Mouse (Mus musculus) frontal cortex, postnatal 25 days (tissue): ENCODE results near the gene Etfbkmt.
"Not testable (repeated sequence)": the region's sequence is repeated elsewhere in the genome, so short reads cannot be mapped to it uniquely, and the experiment has no call there.

Experiments used
- DNase-seq, 2 experiments: peaks; one replicate each; pipeline ENCODE4 v3.0.0; 2022; ENCODE audit warnings: low spot score in 2 of 2

The Etfbkmt gene

DNA sequence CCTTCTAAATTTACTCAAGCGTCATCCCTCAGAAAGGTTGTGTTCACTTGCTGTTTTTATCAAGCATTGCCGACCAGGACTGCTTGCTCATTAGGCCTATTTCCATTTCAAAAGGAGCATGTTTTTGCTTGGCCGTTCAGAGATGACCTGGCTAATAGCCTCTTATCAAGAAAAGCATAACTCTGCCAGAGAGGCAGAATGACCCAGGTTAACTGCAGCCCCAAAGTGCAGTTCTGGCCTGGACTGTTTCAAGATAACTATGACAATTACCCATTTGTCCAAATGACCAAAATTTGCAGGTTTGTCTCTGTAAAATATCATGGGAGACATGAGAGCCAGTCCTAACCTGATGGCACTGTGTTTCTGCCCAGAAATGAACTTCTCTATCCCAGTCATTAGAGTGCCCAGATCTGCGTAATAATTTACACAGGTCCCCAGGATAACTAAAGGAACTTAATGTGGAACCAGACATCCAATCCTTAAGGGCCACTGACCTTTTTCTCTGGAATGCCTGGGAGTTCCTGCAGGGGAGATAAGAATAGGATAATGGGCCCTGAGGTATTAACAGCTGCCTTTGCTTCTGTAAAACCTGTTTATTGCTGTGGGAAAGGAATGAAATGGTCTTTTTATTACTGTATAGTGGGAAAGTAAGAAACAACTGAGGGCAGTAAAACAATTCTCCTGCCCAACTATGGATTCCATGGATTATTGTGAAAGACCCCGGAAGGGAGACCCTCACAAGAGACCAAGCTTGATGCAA lies 5.1 kb upstream of the Etfbkmt start:
- no peak for DNase-seq

DNA sequence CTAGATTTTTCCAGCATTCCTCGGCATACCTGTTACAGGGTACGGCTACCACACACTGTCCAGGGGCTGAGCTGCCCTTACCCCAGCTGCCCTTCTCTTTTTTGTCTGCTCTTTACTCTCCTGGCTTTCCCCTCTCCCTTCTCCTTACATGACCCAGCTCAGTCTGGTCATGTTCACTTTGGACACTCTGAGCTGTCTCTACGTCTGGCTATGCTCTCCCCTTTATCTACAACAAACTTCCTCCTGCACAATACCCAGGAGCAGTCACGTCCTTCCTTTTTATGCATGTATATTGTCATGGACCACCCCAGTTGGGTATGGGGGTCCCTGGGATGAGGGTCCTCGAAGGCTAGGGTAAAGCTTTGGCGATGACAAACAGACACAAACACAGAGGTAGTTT lies 4.0 kb upstream of the Etfbkmt start:
- no peak for DNase-seq

DNA sequence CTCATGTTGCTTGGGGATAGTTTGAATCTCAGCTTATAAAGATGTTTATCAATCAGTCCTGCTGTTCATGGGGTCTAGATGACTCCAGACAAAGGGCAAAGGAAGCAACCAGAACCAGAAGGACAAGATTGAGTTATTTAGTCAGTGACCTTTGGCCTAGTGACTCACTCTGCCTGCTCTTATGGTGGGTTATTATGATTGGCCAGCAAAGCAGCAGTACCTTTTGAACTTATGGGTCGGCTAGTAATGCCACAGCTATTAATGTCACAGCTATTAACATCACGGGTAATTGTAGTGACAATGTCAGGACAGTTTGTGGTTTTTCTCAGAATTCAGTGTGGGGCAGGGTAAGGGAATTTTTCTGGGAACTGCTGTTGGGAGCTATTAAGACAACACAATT lies 1.7 kb upstream of the Etfbkmt start:
- no peak for DNase-seq

DNA sequence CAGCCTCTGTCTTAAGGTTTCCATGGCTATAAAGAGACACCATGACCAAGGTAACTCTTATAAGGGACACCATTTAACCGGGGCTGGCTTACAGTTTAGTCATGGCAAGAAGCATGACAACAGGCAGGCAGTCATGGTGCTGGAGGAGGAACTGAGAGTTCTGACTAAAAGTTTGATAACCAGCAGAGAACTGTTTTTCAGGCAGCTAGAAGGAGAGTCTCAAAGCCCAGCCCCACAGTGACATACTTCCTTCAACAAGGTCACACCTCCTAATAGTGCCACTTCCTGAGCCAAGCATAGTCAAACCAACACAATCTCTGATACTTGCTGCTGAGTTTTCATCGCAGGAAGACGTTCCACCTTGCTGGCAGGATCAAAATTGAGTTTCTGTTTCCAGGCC lies 638 bp upstream of the Etfbkmt start:
- no peak for DNase-seq

DNA sequence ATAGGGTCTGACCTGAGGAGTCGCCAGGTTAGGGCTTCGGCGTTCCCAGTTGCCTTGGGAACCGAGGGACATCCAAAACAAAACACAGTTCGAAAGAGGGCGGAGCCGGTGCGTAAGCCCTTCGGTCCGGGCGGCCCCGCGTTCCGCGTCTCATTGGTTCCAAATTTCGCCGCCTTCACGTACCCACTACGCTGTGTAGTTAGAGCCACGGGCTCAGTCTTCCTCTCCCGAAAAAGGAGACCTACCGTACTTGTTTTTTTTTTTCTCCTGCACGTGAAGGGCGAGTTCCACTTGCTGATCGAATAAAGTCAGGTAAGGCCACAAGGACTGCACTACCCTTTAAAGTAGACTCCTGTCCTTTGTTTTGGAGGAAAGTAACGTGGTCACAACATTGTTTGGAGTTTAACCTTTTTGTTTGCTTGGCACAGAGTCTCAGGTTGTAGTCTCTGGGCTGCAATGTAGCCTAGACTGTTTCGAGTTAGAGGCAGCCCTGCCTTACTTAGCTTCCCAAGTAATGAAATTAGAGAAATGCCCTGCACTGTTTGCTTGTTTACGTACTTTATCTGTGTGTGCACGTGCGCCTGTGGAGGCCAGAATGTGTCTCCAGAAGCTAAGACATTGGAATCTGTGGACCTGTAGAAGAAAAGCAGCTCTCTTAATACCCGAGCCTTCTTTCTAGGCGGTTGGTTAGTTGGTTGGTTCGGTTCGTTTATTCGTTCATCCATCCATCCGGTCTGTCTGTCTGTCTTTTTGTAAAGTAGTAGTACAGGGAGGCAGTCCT lies 1.9 kb downstream of the Etfbkmt start:
- peak; percentile 45 to 53 for DNase-seq

DNA sequence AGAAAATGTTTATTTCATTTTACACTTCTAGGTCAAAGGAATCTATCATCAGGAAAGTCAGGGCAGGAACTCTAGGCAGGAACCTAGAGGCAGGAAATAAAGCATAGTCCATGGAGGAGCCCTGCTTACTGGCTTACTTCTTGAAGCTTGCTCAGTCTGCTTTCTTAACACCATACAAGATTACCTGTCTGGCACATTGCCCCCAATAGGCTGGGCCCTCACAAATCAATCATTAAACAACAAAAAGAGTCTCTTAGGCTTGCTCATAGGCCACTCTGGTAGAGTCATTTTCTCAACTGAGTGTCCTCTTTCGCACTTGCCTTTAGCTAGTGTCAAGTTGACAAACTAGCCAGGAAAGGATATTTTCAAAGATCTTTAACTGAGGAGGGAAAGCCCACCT lies 5.5 kb downstream of the Etfbkmt start:
- no peak for DNase-seq

DNA sequence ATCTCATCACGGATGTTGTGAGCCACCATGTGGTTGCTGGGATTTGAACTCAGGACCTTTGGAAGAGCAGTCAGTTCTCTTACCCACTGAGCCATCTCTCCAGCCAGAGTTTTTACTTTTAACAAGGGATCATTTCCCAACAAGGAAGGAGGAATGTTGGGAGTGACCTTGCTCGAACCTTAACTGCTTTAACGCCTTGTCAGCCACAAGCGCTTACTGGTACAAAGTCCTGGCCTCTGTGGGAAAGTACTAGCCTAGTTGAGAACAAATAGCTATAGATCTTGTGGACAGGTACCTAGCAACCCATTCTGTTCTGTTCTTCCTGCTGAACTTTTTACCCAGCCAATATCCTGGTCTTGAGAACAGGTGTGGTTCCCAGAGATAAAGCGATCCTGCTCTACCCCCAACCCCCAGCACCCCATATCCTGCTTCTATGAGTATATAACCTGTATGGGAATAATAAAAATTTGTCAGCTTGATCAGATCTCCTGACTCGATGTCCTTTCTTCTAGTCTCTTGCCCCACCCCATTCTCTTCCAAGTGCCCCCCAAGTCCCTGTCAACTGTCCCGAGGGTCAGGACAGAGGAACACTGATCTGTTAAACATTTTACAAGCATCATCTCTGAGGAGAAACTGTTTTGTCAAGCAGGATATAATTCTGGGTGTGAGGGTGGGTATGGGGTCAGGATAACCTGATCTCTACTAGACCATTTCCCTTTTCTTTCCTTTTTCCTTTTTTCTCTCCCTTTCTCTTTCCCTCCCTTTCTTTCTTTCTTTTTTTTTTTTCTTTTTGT lies 9.0 kb downstream of the Etfbkmt start:
- DNase-seq, result no peak

DNA sequence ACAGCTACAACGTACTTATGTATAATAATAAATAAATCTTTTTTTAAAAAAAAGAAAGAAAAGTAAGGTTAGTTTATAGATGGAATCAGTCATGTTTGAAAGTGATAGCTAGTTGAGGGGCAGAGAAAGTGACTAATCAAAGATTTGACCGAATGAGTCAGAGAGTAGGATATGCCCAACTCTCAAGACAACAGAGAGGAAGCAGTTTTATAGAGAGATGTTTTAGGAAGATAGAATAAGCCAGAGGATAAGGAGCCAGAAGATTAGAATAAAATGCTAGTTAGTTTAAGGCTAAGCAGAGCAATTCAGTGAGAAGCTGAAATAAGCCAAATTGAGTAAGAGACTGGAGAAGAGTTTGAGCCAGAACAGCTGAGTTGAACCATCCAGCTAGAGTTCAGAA lies 12.5 kb downstream of the Etfbkmt start:
- no peak for DNase-seq

DNA sequence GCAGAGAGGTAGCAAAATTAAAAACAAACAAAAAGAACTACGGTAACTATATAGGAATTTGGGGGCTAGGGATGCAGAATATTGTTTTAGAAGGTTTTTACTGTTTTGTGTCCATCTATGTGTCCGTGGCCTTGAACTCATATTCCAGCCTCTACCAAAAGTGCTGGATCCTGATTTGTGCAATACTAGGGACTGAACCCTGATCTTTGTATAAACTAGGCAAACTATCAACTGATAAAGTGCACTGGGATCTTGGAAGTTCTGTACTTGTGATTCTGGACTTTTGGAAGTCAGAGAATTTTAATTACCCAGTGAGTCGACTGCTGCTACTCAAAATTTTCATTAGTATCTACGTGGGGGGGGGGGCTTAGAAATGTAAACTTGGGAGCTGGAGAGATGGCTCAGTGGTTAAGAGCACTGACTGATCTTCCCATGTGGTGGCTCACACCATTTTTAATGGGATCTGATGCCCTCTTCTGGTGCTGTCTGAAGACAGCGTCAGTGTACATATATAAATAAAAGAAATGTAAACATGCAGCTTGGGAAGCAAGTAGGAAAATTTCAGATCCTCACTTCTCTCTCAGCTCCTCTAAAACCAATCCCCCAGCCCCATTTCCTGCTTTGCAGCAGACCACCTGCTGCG lies 13.9 kb downstream of the Etfbkmt start:
- no peak for DNase-seq

DNA sequence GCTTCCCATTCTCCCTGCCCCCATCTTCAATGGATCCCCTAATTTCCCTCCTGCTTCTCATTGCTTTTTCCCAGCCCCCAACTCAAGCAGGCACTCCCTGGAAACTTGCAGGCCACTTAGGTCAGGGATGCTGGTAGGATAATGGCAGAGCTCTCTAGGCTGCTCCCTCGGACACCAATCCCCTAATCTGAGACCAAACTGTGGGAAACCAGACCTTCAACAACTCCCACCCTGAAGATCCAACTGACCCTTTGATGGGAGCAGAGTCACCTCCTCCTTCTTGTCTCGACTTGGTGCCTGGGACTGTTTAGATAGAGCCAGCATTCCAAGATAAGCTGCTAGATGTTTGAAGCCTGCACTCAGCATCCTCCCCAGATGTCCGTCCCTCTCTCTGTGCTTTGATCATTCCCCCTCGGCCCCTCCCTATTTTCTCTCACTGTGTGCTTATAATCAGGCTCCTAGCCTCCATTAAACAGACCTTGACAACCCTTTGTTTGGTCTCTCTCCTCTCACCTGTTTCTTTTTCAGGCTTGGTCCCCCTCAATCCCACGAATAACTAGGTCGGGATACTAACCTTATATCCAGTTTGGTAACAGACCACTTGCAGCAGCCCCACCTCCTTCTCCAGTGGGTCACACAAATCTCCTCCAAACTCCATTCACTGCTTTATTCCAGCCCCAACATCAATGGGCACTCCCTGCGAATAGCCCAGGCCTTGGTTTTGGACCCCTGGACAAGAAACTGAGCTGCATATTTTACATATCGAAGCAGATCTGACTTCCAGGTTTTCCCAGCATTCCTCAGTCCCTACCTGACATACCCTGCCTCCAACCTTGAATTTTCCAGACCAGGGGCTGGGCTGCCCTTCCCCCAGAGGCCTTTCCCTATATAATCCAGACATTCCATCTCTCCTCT lies 14.7 kb downstream of the Etfbkmt start:
- no peak for DNase-seq

DNA sequence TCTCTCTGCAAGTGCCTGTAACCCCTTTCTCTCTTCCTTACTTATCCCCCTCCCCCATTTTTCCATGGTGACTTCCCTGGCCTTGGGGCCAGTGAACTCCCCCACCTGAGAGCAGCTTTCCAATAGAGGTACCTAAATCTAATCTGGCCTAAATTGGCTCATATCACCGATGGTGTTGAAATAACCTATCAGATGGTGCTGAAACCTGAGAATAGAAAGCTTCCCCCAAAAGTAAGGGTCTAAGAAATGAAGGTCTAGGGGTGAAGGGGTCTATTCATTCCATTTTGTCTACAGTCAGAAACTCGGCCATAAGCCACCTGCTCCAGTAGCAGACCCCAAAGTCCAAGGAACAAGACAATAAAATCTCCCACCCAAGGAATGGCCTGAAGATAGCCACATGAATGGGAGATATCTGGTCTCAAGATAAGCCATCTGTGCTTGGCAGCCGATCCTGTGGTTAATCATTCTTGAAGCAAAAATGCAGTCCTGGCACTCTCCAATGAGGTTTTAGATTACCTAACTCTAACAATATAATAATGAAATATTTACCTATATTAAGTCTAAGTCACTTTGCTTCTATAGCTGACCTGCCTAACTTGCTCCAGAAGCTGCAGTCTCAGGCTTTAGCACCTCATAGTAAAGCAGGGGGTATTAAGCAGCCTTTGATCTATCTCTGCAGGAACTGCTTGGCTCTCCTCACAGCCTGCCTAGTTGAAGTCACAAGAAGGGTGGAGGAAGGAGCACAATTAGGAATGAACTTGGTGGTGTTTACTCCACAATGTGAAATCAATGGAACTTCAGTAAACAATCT lies 15.6 kb downstream of the Etfbkmt start:
- DNase-seq, result no peak

DNA sequence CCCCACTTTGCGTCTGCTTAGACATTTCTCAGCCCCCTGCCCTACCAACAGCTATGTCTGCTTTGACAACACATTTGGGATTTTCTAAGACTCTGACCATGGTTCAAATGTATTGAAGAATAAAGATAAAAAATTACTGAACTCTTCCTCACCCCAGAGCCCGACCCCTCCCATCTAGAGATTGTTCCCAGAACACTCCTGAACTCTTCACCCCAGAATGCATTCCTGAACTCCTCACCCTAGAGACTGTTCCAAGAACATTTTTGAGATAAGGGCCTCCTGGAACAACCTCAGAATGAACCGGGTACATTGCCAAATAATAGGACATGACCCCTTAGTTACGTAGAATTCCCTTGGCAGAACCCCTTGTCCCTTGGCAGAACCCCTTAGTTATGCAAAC lies 27.4 kb downstream of the Etfbkmt start:
- DNase-seq, result not testable (repeated sequence)

DNA sequence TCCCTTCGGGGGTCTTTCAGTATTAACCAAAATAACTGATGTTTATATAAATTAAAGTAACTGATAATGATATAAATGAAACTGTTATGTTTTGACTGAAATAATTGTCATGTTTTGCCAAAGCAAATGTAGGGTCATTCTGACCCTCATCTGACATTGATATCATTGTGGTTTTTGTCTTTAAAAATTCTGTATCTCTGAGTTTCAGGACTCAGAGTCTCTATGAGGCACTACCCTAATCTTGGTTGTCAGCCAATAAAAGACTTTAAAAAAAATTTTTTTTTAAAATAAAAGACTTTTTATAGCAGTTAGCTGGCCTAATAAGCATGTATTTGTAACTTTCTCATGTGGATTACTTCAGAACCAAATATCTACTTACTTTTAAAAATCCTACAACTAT lies 28.0 kb downstream of the Etfbkmt start:
- no peak for DNase-seq

DNA sequence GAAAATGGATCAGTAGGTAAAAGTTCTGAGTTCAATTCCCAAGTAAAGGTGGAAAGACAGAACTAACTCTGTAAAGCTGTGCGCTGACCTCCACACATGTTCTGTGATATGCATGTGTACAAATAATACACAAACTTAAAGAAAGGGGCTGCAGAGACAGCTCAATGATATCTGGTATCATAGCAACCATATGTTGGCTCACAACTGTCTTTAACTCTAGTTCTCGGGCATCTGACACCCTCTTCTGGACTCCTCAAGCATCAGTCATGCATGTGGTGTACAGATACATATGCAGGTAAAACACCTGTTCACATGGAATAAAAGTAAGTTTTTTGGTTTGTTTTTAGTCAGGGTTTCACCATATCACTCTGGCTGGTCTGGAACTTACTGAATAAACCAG lies 28.8 kb downstream of the Etfbkmt start:
- no peak for DNase-seq

DNA sequence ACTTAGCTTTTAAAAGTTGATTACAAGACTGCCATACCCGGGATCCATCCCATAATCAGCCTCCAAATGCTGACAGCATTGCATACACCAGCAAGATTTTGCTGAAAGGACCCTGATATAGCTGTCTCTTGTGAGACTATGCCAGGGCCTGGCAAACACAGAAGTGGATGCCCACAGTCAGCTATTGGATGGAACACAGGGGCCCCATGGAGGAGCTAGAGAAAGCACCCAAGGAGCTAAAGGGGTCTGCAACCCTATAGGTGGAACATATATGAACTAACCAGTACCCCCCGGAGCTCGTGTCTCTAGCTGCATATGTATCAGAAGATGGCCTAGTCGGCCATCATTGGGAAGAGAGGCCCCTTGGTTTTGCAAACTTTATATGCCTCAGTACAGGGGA lies 30.3 kb downstream of the Etfbkmt start:
- DNase-seq, result not testable (repeated sequence)

DNA sequence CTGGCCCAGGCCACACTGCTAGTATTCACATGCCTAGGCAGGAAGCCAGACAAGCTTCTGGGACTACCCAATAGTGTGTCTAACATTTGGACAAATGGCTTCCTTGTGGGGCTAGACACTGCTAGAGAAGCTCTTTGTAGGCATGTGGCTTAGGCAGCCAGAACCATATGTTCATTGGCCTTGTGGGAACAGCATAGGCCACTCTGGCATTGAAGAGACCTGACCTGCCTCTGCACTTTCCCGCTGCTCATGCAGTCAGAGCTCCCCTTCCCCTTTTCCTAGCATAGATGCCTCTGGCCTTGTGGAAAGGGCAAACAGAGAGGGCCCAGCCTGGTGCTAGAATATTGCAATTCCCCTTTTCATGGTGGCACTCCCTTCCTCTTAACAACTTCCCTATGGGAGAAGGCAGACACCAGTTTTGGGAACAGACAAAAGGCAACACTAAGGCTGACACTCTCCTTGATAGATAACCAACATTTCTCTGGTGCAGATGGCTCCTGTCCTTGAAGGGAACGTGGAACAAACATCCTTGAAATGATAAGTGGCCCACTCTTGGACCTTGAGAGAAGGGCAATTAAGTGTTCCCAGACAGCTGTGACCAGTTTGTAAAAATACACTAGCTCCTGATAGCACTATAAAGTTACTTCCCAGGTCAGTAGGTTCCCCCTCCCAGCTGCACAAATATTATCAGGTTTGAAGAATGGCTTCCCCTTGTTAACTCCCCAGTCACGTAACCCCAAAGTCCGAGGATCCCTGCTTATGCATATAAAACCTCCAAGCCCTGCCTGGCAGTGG lies 34.4 kb downstream of the Etfbkmt start:
- no peak for DNase-seq

DNA sequence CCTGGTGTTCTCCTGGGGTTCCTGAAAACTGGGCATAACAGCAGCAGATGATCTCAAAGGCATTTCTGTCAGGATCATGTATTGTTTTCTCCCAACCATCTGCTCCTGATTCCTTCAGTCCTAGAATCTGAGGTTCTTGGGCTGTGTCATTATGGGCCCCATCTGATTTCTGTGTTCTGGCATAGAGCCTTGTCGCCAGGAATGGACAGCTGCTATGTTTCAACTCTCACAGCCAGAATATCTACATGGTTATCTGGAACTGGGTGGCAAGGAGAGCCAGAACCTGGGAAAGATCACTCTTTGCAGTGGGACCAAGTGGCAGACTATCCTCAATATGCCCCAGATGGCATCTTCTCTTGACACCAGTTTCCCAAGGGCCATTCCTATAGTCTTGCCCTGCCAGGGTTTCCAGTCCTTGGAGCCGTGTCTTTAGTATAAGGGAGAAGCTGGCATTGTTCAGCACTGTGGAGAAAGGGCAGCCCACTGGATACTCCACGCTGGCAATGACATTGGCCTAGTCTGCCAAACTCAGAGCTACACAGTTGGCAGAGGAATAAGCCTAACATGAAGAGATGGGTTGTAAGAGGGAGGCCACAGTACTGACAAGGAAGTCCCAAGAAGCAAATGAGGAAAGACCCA lies 35.4 kb downstream of the Etfbkmt start:
- no peak for DNase-seq

DNA sequence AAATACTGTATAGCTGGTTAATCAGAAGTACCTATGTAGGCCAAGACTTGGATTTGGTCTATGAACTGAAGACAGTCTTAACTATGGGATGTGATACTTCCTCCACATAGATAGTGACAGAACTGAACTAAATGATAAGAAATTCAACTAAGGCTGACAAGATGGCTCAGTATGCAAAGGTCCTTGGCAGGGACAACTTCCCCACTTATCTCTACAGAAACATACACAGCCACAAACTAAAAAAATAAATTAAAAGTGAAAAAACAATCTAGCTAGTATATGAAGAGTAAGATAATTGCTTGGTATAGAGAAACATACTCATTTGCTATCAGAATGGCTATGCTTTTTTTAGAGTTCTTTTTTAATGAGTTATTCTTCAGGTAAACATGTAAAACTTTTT lies 39.4 kb downstream of the Etfbkmt start:
- DNase-seq, result no peak

DNA sequence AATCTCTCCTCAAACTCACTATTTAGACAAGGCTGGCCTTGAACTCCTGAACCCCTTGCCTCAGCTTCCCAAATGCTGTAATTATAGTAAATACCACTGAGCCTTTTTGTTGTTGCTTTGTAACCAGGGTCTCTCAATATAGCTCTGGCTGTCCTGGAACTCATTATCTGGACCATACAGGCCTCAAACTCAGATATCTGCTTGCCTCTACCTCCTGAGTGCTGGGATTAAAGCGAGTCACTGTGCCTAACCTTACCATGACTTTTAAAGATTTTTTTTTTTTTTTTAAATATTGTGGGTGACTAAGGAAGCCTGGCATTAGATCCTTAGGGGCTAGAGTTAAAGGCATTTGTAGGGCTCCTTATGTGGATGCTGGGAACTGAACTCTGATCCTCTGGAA lies 44.4 kb downstream of the Etfbkmt start:
- no peak for DNase-seq
